Mouse (Mus musculus) megakaryocyte, embryonic 14.5 days (primary cell): ENCODE measurements at regions not wholly inside any gene's neighbourhood (a gene's known extent, or its start where the extent isn't known, plus 50 kb on each side); places are given as distances from the start of the nearest gene placed in this dataset.

Experiments
- FLI1 ChIP-seq: IDR thresholded peaks from 2 replicates; pipeline ENCODE4 v1.6.1; 2012; ENCODE audit warnings: low read length, inconsistent platforms, mixed read lengths
- GATA1 ChIP-seq: IDR thresholded peaks from 3 replicates; pipeline ENCODE4 v1.6.1; 2012; ENCODE audit warnings: mixed read lengths, low read length, inconsistent platforms, borderline replicate concordance

GRCm38 (mm10) chr8:87131716-87132115, 246.7 kb upstream of the N4bp1 start:
- TF ChIP-seq GATA1: no peak
- TF ChIP-seq FLI1: no peak
